Mouse (Mus musculus): ENCODE results near the gene Igsf8. TPM values are rescaled to one million over a fixed set of nuclear protein-coding genes. Genes with fewer than 3 reads are reported as not detected.

Igsf8 gene
- polyA plus RNA-seq, 1 experiment = 95.3 TPM

DNA sequence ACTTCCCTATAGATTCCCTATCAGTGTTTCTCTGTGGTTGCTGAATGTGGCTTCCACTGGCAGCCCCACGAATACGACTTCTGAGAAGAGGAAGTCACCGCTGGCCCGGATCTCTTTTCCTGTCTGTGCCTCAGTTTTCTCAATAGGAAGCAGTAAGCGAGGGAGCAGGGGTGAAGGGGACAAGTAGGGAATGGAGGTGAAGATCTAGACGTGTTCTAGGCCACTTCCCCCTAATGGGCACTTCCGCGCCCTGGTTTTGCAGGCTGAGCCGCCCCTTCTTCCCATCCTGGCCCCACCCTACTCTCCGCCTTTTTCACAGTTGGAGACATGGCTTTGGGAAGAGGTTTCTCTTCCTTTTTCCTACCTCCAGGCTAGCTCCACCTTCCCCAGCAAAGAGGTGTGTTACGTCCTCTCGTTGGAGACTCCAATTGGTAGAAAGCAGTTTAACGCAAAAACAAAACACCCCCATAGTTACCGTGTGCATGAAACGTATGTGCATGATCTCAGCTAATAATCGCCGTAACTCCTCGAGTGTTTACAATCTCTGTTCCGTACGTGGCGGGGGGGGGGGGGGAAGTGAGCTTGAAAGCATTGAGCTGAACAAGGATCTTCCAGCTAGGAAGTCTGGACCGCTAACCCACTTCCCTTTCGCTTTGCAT, 49.9 kb downstream of the Igsf8 start:
- Histone ChIP-seq H3K4me3 (ENCODE audit: insufficient read depth, poor library complexity, severe bottlenecking) (peak overlapping the region; percentile 59), H3K79me2 (ENCODE audit: control insufficient read depth, insufficient read depth) (peaks cover 16% of the 10 kb centered on the region), H3K79me3 (ENCODE audit: low read depth) (peaks cover 7% of the 10 kb centered on the region), H3K36me3 (ENCODE audit: control insufficient read depth, insufficient read depth) (no peaks in the 10 kb centered on the region), H3K27me3 (ENCODE audit: control insufficient read depth, insufficient read depth, insufficient read length) (no peaks in the 10 kb centered on the region), H3ac (ENCODE audit: control insufficient read depth, insufficient read length, low read depth) (no peak overlapping the region)
- TF ChIP-seq CTCF (IDR thresholded peaks at IDR 0.05; ENCODE audit: control insufficient read depth, insufficient read depth, insufficient read length) (no peak), MYOG (IDR thresholded peaks at IDR 0.05; ENCODE audit: control insufficient read depth, extremely low read depth, insufficient read length) (no peak), USF1 (IDR thresholded peaks at IDR 0.05; ENCODE audit: low read depth) (no peak), FOSL1 (IDR thresholded peaks at IDR 0.05; ENCODE audit: insufficient read depth, low read length, poor library complexity, severe bottlenecking) (no peak), CEBPB (IDR thresholded peaks at IDR 0.05; ENCODE audit: low read depth) (no peak), MYOD1 (IDR thresholded peaks at IDR 0.05; ENCODE audit: control insufficient read depth, insufficient read length, low read depth) (no peak), MAX (IDR thresholded peaks at IDR 0.05) (no peak)

DNA sequence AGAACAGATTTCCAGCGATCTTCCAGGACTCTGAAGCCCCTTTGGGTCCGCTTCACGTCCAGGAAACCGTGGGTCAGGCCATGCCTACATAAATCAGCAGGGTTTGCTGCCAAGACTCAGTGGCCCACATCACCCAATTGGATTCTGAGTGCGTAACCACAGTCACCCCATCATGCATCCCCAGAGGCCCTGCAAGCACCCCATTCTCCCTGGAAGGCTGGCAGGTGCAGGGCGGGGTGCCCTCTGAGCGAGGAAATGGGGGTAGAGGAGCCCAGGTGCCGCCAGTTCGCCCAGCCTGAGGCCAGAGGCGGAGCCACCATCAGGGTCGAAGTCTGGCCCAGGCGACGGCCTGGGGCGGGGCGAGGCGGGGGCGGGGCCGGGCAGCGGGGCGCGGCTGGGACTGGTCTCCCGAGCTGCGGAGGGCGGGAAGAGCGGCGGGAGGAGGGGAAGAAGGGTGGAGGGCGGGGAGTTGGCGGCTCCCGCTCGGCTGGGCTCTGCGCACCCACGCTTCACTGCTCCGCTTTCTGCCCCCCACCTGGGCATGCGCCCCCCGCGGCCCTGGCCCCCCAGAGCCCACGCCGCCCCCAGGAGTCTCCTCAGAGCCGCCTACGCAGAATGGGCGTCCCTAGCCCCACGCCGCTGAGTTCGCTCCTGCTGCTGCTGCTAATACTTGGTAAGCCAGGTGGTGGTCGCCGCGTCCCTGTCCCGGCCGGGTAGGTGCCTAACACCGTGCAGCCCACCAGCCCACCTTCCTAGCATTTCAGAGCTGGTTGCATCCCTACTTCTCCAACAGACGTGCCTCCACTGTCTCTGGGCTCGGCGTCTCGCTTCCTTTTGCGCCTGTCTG, 50.7 kb downstream of the Igsf8 start:
- no peaks in the 10 kb centered on the region for H3K27me3 ChIP-seq (ENCODE audit: control insufficient read depth, insufficient read depth, insufficient read length)
- H3K79me2 ChIP-seq (ENCODE audit: control insufficient read depth, insufficient read depth) = peaks cover 16% of the 10 kb centered on the region
- peak overlapping the region; percentile 86 for H3ac ChIP-seq (ENCODE audit: control insufficient read depth, insufficient read length, low read depth)
- no peaks in the 10 kb centered on the region for H3K36me3 ChIP-seq (ENCODE audit: control insufficient read depth, insufficient read depth)
- peak overlapping the region; percentile 59 for H3K4me3 ChIP-seq (ENCODE audit: insufficient read depth, poor library complexity, severe bottlenecking)
- TF ChIP-seq CTCF (IDR thresholded peaks at IDR 0.05; ENCODE audit: control insufficient read depth, insufficient read depth, insufficient read length) = no peak
- TF ChIP-seq CEBPB (IDR thresholded peaks at IDR 0.05; ENCODE audit: low read depth) = no peak
- no peak for TF ChIP-seq MYOD1 (IDR thresholded peaks at IDR 0.05; ENCODE audit: control insufficient read depth, insufficient read length, low read depth)
- TF ChIP-seq FOSL1 (IDR thresholded peaks at IDR 0.05; ENCODE audit: insufficient read depth, low read length, poor library complexity, severe bottlenecking) = no peak
- no peak for TF ChIP-seq MAX (IDR thresholded peaks at IDR 0.05)
- TF ChIP-seq USF1 (IDR thresholded peaks at IDR 0.05; ENCODE audit: low read depth) = no peak
- no peak for TF ChIP-seq MYOG (IDR thresholded peaks at IDR 0.05; ENCODE audit: control insufficient read depth, extremely low read depth, insufficient read length)
- peaks cover 7% of the 10 kb centered on the region for H3K79me3 ChIP-seq (ENCODE audit: low read depth)

- TF ChIP-seq MYOG (IDR thresholded peaks at IDR 0.05; ENCODE audit: control insufficient read depth, extremely low read depth, insufficient read length) (no peak), MYOD1 (IDR thresholded peaks at IDR 0.05; ENCODE audit: control insufficient read depth, insufficient read length, low read depth) (no peak), USF1 (IDR thresholded peaks at IDR 0.05; ENCODE audit: low read depth) (no peak), FOSL1 (IDR thresholded peaks at IDR 0.05; ENCODE audit: insufficient read depth, low read length, poor library complexity, severe bottlenecking) (no peak), CTCF (IDR thresholded peaks at IDR 0.05; ENCODE audit: control insufficient read depth, insufficient read depth, insufficient read length) (no peak), CEBPB (IDR thresholded peaks at IDR 0.05; ENCODE audit: low read depth) (no peak), MAX (IDR thresholded peaks at IDR 0.05) (no peak)
- Histone ChIP-seq H3K79me3 (ENCODE audit: low read depth) (peaks cover 7% of the 10 kb centered on the region), H3K79me2 (ENCODE audit: control insufficient read depth, insufficient read depth) (peaks cover 16% of the 10 kb centered on the region), H3K27me3 (ENCODE audit: control insufficient read depth, insufficient read depth, insufficient read length) (no peaks in the 10 kb centered on the region), H3K4me3 (ENCODE audit: insufficient read depth, poor library complexity, severe bottlenecking) (peak overlapping the region; percentile 59), H3K36me3 (ENCODE audit: control insufficient read depth, insufficient read depth) (no peaks in the 10 kb centered on the region), H3ac (ENCODE audit: control insufficient read depth, insufficient read length, low read depth) (peak overlapping the region; percentile 86)
Observed at GRCm38 (mm10) chr1:172312768-172313561, 51.5 kb downstream of the Igsf8 start.

DNA sequence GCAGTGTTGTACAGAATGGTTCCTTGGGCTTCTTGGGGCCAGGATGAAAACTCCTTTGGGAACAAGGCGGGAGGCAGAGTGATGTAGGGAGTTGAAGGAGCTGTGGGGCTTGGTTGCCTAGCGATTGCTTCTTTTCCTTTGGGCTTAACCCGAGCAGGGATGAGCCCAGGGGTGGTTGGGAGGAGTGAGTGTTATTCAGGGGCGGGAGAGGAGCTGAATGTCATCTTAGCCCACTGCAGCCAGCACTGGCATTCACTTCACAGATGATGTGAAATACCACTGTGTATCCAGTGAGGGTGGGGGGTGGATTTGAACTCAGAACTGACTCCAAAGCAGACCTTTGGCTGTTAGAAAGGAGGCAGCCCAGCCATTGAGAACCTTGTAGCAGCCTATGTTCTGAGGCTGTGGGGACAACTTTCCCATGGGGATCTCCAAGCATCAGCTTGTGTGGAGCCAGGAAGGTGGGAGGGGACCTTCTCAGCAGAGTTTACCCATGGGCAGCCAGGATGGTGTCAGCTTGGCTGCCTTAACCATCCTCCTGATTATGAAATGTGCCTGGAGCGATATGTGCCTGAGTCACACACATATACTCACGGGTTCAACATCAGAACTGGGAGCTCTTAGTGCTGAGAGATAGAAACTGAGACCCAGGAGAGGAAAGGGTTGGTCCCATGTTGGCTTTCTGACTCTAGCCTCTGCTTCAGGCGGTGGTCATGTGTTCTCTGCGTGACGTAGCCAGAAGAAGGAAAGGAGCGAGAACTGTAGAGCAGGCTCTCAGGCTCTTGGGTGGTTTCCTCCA, 52.4 kb downstream of the Igsf8 start:
- no peaks in the 10 kb centered on the region for H3K36me3 ChIP-seq (ENCODE audit: control insufficient read depth, insufficient read depth)
- no peaks in the 10 kb centered on the region for H3K27me3 ChIP-seq (ENCODE audit: control insufficient read depth, insufficient read depth, insufficient read length)
- no peak overlapping the region for H3K4me3 ChIP-seq (ENCODE audit: insufficient read depth, poor library complexity, severe bottlenecking)
- peaks cover 16% of the 10 kb centered on the region for H3K79me2 ChIP-seq (ENCODE audit: control insufficient read depth, insufficient read depth)
- TF ChIP-seq MAX (IDR thresholded peaks at IDR 0.05) (no peak), CEBPB (IDR thresholded peaks at IDR 0.05; ENCODE audit: low read depth) (no peak), MYOD1 (IDR thresholded peaks at IDR 0.05; ENCODE audit: control insufficient read depth, insufficient read length, low read depth) (no peak), CTCF (IDR thresholded peaks at IDR 0.05; ENCODE audit: control insufficient read depth, insufficient read depth, insufficient read length) (no peak), USF1 (IDR thresholded peaks at IDR 0.05; ENCODE audit: low read depth) (no peak), FOSL1 (IDR thresholded peaks at IDR 0.05; ENCODE audit: insufficient read depth, low read length, poor library complexity, severe bottlenecking) (no peak), MYOG (IDR thresholded peaks at IDR 0.05; ENCODE audit: control insufficient read depth, extremely low read depth, insufficient read length) (no peak)
- peaks cover 7% of the 10 kb centered on the region for H3K79me3 ChIP-seq (ENCODE audit: low read depth)
- H3ac ChIP-seq (ENCODE audit: control insufficient read depth, insufficient read length, low read depth) = no peak overlapping the region

Data from C2C12 (cell line).